Mouse (Mus musculus): ENCODE measurements around the gene Fgfr2. TPM values are rescaled to one million over a fixed set of nuclear protein-coding genes. Genes with fewer than 3 reads are reported as not detected.

The Fgfr2 gene
- polyA plus RNA-seq, 1 experiment = 52.3 TPM

- TF ChIP-seq POLR2A (IDR thresholded peaks at IDR 0.05; ENCODE audit: borderline replicate concordance, extremely low read depth, insufficient read depth, insufficient read length, poor library complexity, severe bottlenecking) (no peak), CTCF (IDR thresholded peaks at IDR 0.05; ENCODE audit: borderline replicate concordance, extremely low read depth, insufficient read depth, insufficient read length) (no peak)
- DNase-seq (ENCODE audit: low read depth) = no peak
Observed at GRCm38 (mm10) chr7:132843152-132843551, 280.0 kb downstream of the Fgfr2 start.

- no peak for DNase-seq (ENCODE audit: low read depth)
- no peak for TF ChIP-seq POLR2A (IDR thresholded peaks at IDR 0.05; ENCODE audit: borderline replicate concordance, extremely low read depth, insufficient read depth, insufficient read length, poor library complexity, severe bottlenecking)
Observed at GRCm38 (mm10) chr7:132842455-132842854, 280.7 kb downstream of the Fgfr2 start.

- no peak for DNase-seq (ENCODE audit: low read depth)
- no peak for TF ChIP-seq POLR2A (IDR thresholded peaks at IDR 0.05; ENCODE audit: borderline replicate concordance, extremely low read depth, insufficient read depth, insufficient read length, poor library complexity, severe bottlenecking)
- TF ChIP-seq CTCF (IDR thresholded peaks at IDR 0.05; ENCODE audit: borderline replicate concordance, extremely low read depth, insufficient read depth, insufficient read length) = no peak
Observed at GRCm38 (mm10) chr7:132841287-132841686, 281.9 kb downstream of the Fgfr2 start.

GRCm38 (mm10) chr7:132830955-132831354 lies 292.2 kb downstream of the Fgfr2 start:
- no peak for TF ChIP-seq POLR2A (IDR thresholded peaks at IDR 0.05; ENCODE audit: borderline replicate concordance, extremely low read depth, insufficient read depth, insufficient read length, poor library complexity, severe bottlenecking)
- TF ChIP-seq CTCF (IDR thresholded peaks at IDR 0.05; ENCODE audit: borderline replicate concordance, extremely low read depth, insufficient read depth, insufficient read length) = no peak
- DNase-seq (ENCODE audit: low read depth) = no peak

- peak; percentile 25 for DNase-seq (ENCODE audit: low read depth)
- TF ChIP-seq POLR2A (IDR thresholded peaks at IDR 0.05; ENCODE audit: borderline replicate concordance, extremely low read depth, insufficient read depth, insufficient read length, poor library complexity, severe bottlenecking) (no peak), CTCF (IDR thresholded peaks at IDR 0.05; ENCODE audit: borderline replicate concordance, extremely low read depth, insufficient read depth, insufficient read length) (no peak)
Observed at GRCm38 (mm10) chr7:132824346-132825022, 298.7 kb downstream of the Fgfr2 start.

- TF ChIP-seq POLR2A (IDR thresholded peaks at IDR 0.05; ENCODE audit: borderline replicate concordance, extremely low read depth, insufficient read depth, insufficient read length, poor library complexity, severe bottlenecking) (no peak), CTCF (IDR thresholded peaks at IDR 0.05; ENCODE audit: borderline replicate concordance, extremely low read depth, insufficient read depth, insufficient read length) (no peak)
- peak; percentile 61 for DNase-seq (ENCODE audit: low read depth)
Observed at GRCm38 (mm10) chr7:132823832-132824231, 299.3 kb downstream of the Fgfr2 start.

GRCm38 (mm10) chr7:132820692-132821091 lies 302.5 kb downstream of the Fgfr2 start:
- peak; percentile 86 for DNase-seq (ENCODE audit: low read depth)
- TF ChIP-seq CTCF (IDR thresholded peaks at IDR 0.05; ENCODE audit: borderline replicate concordance, extremely low read depth, insufficient read depth, insufficient read length) (no peak), POLR2A (IDR thresholded peaks at IDR 0.05; ENCODE audit: borderline replicate concordance, extremely low read depth, insufficient read depth, insufficient read length, poor library complexity, severe bottlenecking) (no peak)

- DNase-seq (ENCODE audit: low read depth) = peak; percentile 89
- TF ChIP-seq POLR2A (IDR thresholded peaks at IDR 0.05; ENCODE audit: borderline replicate concordance, extremely low read depth, insufficient read depth, insufficient read length, poor library complexity, severe bottlenecking) (no peak), CTCF (IDR thresholded peaks at IDR 0.05; ENCODE audit: borderline replicate concordance, extremely low read depth, insufficient read depth, insufficient read length) (no peak)
Observed at GRCm38 (mm10) chr7:132817056-132817455, 306.1 kb downstream of the Fgfr2 start.

- peak; percentile 53 for DNase-seq (ENCODE audit: low read depth)
- TF ChIP-seq CTCF (IDR thresholded peaks at IDR 0.05; ENCODE audit: borderline replicate concordance, extremely low read depth, insufficient read depth, insufficient read length) (no peak), POLR2A (IDR thresholded peaks at IDR 0.05; ENCODE audit: borderline replicate concordance, extremely low read depth, insufficient read depth, insufficient read length, poor library complexity, severe bottlenecking) (no peak)
Observed at GRCm38 (mm10) chr7:132816528-132816927, 306.6 kb downstream of the Fgfr2 start.

GRCm38 (mm10) chr7:132815081-132815480 lies 308.1 kb downstream of the Fgfr2 start:
- DNase-seq (ENCODE audit: low read depth) = no peak
- no peak for TF ChIP-seq CTCF (IDR thresholded peaks at IDR 0.05; ENCODE audit: borderline replicate concordance, extremely low read depth, insufficient read depth, insufficient read length)
- TF ChIP-seq POLR2A (IDR thresholded peaks at IDR 0.05; ENCODE audit: borderline replicate concordance, extremely low read depth, insufficient read depth, insufficient read length, poor library complexity, severe bottlenecking) = no peak

GRCm38 (mm10) chr7:132814089-132814450 lies 309.1 kb downstream of the Fgfr2 start:
- no peak for DNase-seq (ENCODE audit: low read depth)
- TF ChIP-seq POLR2A (IDR thresholded peaks at IDR 0.05; ENCODE audit: borderline replicate concordance, extremely low read depth, insufficient read depth, insufficient read length, poor library complexity, severe bottlenecking) (no peak), CTCF (IDR thresholded peaks at IDR 0.05; ENCODE audit: borderline replicate concordance, extremely low read depth, insufficient read depth, insufficient read length) (no peak)

- DNase-seq (ENCODE audit: low read depth) = peak; percentile 80
- peak; percentile 62 for TF ChIP-seq POLR2A (IDR thresholded peaks at IDR 0.05; ENCODE audit: borderline replicate concordance, extremely low read depth, insufficient read depth, insufficient read length, poor library complexity, severe bottlenecking)
- TF ChIP-seq CTCF (IDR thresholded peaks at IDR 0.05; ENCODE audit: borderline replicate concordance, extremely low read depth, insufficient read depth, insufficient read length) = peak; percentile 9; the same call in 1 of the 2 replicates
Observed at GRCm38 (mm10) chr7:132813416-132814088, 309.6 kb downstream of the Fgfr2 start, which contains the start of gene Fam53b. Fam53b (minus strand) TSS chr7:132813886.

Measured in brain, embryonic 14.5 days (tissue).